Mouse (Mus musculus): Measurements from ENCODE around the gene Igflr1. TPM values are rescaled to one million over a fixed set of nuclear protein-coding genes. Genes with fewer than 3 reads are reported as not detected.

The Igflr1 gene
- polyA plus RNA-seq, 1 experiment from 2014 or later, result 3.7 TPM

DNA sequence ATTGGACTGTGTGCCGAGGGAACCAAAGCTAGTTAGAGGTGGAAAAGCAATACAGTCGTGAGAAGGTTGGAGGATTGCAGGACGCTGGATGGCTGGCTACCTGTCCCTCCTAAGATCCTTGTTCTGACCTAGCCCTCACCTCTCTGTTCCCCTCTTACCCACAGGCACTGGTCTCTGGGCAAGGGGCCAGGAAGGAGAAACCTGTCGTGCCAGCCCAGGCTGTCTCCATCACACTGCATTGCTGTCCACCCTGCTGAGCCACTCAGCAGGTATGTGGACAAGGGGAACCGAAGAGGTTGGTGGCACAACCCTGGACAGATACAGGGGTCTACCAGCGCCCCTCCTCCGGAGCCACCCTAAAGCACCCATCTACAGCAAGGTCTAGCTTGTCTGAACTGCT lies 35.4 kb downstream of the Igflr1 start:
- WGBS, result 61% methylated on average over 7 of the region's 7 CpGs
- Histone ChIP-seq H3K9me3 (replicated peaks) (no peaks in the 10 kb centered on the region), H3K4me1 (replicated peaks) (peaks cover 10% of the 10 kb centered on the region), H3K27me3 (no peaks in the 10 kb centered on the region), H3K4me2 (peak overlapping the region; percentile 37), H3K9ac (no peak overlapping the region), H3K4me3 (no peak overlapping the region), H3K36me3 (no peaks in the 10 kb centered on the region), H3K27ac (peak overlapping the region; percentile 46)
- no peak for ATAC-seq (replicated peaks; ENCODE audit: insufficient number of reproducible peaks, insufficient read depth, low FRiP score, low read depth)

DNA sequence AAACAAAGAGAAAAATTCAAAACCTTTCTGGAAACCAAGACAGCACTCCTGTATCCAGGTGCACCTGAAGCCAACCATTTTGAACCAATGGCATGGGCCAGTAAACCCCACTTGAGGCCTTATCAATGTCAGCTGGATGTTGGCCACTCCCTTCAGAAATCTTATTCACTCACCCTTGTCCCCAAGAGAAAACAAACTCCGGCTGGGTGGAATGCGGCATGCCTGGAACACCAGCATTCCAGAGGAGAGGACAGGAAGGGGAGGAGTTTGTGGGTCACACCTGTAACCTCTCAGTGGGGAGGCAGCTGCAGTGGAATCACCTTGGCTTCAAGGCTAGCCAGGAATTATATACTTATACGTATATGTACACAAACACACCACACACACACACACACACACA lies 37.4 kb downstream of the Igflr1 start:
- Histone ChIP-seq H3K9ac (no peak overlapping the region), H3K4me1 (replicated peaks) (peaks cover 10% of the 10 kb centered on the region), H3K27me3 (no peaks in the 10 kb centered on the region), H3K9me3 (replicated peaks) (no peaks in the 10 kb centered on the region), H3K4me3 (no peak overlapping the region), H3K27ac (no peak overlapping the region), H3K36me3 (no peaks in the 10 kb centered on the region), H3K4me2 (no peak overlapping the region)
- whole genome bisulfite sequencing, result 30% methylated on average over 3 of the region's 3 CpGs
- no peak for ATAC-seq (replicated peaks; ENCODE audit: insufficient number of reproducible peaks, insufficient read depth, low FRiP score, low read depth)

DNA sequence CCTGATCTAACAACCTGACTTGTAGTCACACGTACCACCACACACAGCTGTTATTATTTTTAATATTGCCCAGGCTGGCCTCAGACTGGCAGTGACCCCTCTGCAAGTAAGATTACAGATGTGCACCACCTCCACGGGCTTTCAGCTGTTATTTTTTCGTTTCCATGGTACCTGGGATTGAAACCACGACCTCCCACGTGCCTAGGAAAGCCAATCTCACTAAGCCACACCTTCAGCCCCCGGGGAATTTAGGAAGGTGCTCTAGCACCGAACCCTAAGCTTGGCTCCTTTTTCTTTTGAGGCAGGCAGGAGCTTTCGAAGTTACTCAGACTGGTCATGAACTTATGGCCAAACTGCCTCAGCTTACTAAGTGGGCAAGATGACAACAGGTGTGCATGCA lies 39.2 kb downstream of the Igflr1 start:
- H3K9ac ChIP-seq, result no peak overlapping the region
- H3K4me1 ChIP-seq (replicated peaks), result peaks cover 10% of the 10 kb centered on the region
- H3K27ac ChIP-seq, result no peak overlapping the region
- no peak for ATAC-seq (replicated peaks; ENCODE audit: insufficient number of reproducible peaks, insufficient read depth, low FRiP score, low read depth)
- no peaks in the 10 kb centered on the region for H3K9me3 ChIP-seq (replicated peaks)
- H3K4me2 ChIP-seq, result no peak overlapping the region
- H3K27me3 ChIP-seq, result no peaks in the 10 kb centered on the region
- no peaks in the 10 kb centered on the region for H3K36me3 ChIP-seq
- no peak overlapping the region for H3K4me3 ChIP-seq
- WGBS, result 61% methylated on average over 8 of the region's 8 CpGs

DNA sequence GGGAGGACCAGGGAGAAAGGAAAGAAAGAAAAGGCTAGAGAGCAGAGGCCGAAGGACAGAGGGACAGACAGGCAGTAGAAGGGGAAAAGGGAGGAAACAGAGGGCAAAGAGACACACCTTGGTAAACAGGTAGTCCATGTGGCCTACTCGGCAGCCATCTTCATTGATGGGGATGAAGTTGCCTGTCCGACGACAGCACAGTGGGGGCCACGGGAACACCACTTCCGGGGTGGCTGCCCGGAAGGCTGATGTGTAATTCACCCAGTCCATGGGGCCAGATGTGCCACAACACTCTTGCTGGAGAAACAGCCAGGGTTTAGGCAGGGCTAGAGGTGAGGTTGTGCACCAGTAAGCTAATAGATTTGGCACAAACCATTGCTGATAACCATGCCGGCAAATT lies 39.7 kb downstream of the Igflr1 start:
- no peak overlapping the region for H3K9ac ChIP-seq

DNA sequence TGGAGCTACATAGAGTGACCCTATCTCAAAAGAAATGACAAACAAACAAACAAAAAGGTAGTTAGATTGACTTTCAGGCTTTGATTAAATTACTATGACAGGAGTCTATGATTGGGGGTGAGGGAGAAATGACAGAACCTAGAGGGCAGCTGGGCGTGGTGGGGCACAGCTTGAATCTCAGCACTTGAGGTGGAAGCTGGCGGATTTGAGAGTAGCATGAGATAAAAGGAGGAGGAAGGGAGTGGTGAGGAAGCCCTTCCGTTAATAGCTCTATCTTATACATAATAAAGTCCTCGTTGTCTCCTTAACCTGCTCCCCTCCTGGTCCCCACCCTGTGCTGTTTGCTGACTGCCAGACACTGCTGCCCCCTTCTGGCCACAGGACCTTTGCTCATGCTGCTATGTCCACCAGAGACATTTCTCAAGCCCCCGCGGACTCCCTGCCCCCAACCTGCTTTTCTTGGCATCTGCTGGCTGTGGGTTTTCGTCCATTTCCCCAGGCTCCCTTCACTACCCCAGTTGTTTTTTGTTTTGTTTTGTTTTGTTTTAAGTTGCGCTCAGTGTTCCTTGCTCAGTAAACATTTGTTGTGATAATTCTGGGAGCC lies 42.6 kb downstream of the Igflr1 start:
- H3K4me1 ChIP-seq (replicated peaks), result peaks cover 10% of the 10 kb centered on the region
- no peak overlapping the region for H3K27ac ChIP-seq
- no peaks in the 10 kb centered on the region for H3K27me3 ChIP-seq
- H3K9ac ChIP-seq, result no peak overlapping the region
- H3K9me3 ChIP-seq (replicated peaks), result no peaks in the 10 kb centered on the region
- H3K4me2 ChIP-seq, result no peak overlapping the region
- ATAC-seq (replicated peaks; ENCODE audit: insufficient number of reproducible peaks, insufficient read depth, low FRiP score, low read depth), result no peak
- no peaks in the 10 kb centered on the region for H3K36me3 ChIP-seq
- 25% methylated on average over 8 of the region's 8 CpGs for WGBS
- no peak overlapping the region for H3K4me3 ChIP-seq

More for the DNA sequence above, 39.7 kb downstream of the Igflr1 start:
- Histone ChIP-seq H3K4me2 (no peak overlapping the region), H3K27ac (no peak overlapping the region), H3K4me3 (no peak overlapping the region), H3K27me3 (no peaks in the 10 kb centered on the region), H3K4me1 (replicated peaks) (peaks cover 10% of the 10 kb centered on the region), H3K36me3 (no peaks in the 10 kb centered on the region), H3K9me3 (replicated peaks) (no peaks in the 10 kb centered on the region)
- WGBS, result 81% methylated on average over 8 of the region's 8 CpGs
- no peak for ATAC-seq (replicated peaks; ENCODE audit: insufficient number of reproducible peaks, insufficient read depth, low FRiP score, low read depth)

DNA sequence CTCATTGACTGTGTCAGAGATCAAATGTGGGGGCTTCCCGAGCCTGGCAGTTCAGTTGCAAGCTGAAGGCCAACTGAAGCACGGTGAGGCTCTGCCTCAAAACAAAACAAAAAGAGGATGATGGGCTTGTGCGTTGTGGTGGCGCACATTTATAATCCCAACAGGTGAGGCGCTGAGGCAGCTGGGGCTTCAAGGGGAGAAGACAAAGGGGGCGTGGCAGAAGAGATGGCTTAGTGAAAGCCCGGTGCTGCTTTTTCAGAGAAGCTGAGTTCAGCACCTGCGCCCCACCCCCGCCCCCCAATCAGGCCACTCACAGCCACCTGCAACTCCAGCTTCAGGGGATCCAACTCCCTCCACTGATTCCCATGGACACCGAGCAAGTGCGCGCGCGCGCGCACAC lies 43.2 kb downstream of the Igflr1 start:
- H3K4me1 ChIP-seq (replicated peaks), result peaks cover 10% of the 10 kb centered on the region
- WGBS, result 54% methylated on average over 16 of the region's 16 CpGs
- no peak for ATAC-seq (replicated peaks; ENCODE audit: insufficient number of reproducible peaks, insufficient read depth, low FRiP score, low read depth)
- no peak overlapping the region for H3K4me3 ChIP-seq
- H3K36me3 ChIP-seq, result no peaks in the 10 kb centered on the region
- no peak overlapping the region for H3K9ac ChIP-seq
- H3K4me2 ChIP-seq, result no peak overlapping the region
- H3K27me3 ChIP-seq, result no peaks in the 10 kb centered on the region
- no peaks in the 10 kb centered on the region for H3K9me3 ChIP-seq (replicated peaks)
- H3K27ac ChIP-seq, result no peak overlapping the region

DNA sequence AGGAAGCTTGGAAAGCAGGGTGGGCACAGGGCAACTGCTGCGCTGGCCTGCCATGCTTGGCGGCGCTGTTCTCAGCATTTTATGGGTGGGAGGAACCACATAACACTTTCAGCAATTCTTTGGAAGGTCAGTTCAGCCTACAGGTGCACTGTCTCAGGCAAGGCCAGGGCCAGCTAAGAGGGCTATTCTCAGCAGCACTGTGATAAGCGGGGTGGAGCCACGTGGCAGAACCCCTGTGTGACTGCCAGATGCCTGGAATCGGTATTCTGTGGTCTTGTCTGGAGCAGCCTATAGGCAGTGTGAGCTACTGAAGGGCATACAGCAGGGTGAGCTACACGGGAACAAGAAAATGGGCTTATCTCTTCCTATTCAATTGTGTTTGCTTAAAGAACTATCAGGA lies 44.8 kb downstream of the Igflr1 start:
- no peaks in the 10 kb centered on the region for H3K27me3 ChIP-seq
- WGBS, result 39% methylated on average over 7 of the region's 7 CpGs
- ATAC-seq (replicated peaks; ENCODE audit: insufficient number of reproducible peaks, insufficient read depth, low FRiP score, low read depth), result peak; percentile 86
- H3K27ac ChIP-seq, result peak overlapping the region; percentile 48
- no peak overlapping the region for H3K4me3 ChIP-seq
- H3K4me2 ChIP-seq, result peak overlapping the region; percentile 10; the same call in 1 of the 2 replicates
- H3K9me3 ChIP-seq (replicated peaks), result no peaks in the 10 kb centered on the region
- no peak overlapping the region for H3K9ac ChIP-seq
- peaks cover 10% of the 10 kb centered on the region for H3K4me1 ChIP-seq (replicated peaks)
- no peaks in the 10 kb centered on the region for H3K36me3 ChIP-seq

DNA sequence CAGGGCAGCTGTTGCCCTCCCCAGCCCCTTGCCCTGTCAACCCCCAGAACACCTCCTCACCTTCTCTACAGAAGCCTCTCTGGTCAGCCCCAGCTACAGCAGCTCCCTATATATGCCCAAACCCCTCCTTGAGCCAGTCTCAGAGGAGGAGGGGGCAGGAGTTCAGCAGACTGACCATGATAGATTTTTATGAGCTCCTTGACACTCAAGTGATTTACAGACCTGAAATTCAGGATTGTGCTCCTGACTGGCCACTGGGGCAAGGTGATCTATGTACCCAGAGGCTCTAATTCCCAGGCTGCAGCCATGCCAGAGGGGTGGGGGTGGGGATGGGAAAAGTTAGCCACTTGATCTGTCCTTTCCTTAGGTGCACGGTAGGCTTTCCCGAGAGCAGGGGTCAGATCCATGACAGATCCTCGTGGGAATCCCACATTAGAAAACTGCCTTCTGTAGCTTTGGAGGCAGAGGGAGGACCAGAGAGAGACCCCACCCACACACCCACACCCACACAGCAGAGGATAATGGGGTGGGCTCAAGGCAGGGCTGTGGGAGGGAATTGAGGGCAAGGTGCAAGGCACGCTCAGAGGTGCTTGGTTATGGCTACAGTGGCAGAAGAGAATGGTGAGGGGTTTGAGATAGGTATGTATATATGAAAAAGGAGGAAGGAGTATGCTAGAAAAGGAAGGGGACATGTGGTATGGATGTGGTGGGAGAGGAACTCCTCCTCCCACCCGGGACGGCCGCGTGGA lies 47.6 kb downstream of the Igflr1 start, which contains the start of gene Upk1a:
Gene Upk1a, minus strand, starts transcription at position 194 of the 749 bp plus-strand sequence.
- no peak for ATAC-seq (replicated peaks; ENCODE audit: insufficient number of reproducible peaks, insufficient read depth, low FRiP score, low read depth)
- H3K9me3 ChIP-seq (replicated peaks), result no peaks in the 10 kb centered on the region
- H3K36me3 ChIP-seq, result peaks cover 21% of the 10 kb centered on the region
- H3K27ac ChIP-seq, result no peak within 1 kb of the TSS
- H3K4me1 ChIP-seq (replicated peaks), result peaks cover 10% of the 10 kb centered on the region
- 68% methylated on average over 8 of the region's 8 CpGs for WGBS
- H3K27me3 ChIP-seq, result no peaks in the 10 kb centered on the region
- no peak within 1 kb of the TSS for H3K4me3 ChIP-seq
- H3K9ac ChIP-seq, result no peak within 1 kb of the TSS
- no peak within 1 kb of the TSS for H3K4me2 ChIP-seq

DNA sequence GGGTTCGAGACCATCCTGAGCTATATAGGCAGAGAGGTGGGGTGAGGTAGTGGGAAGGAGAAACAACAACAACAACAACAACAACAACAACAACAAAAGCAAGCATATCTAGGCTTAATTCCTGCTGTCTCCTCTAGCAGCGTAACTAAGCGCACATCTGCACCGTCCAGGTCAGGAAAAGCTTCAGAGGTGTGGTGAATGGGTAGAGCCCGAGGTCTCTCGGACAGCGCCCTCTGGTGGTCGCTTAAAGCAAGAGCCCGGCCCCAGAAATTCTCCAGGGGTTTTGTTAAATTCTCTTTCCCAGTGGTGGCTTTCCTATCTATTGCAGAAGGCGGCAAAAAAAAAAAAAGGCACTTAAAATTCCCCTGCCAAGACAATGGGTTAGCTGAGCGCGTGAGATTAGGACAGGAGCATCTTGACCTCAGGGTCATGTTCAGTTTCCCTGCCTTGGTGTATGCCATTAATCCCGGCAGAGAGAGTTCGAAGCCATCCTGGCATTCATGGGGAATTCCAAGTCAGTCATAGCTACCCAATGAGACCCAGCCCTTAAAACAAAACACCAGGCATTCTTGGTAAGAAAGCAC lies 48.4 kb downstream of the Igflr1 start:
- WGBS, result 22% methylated on average over 14 of the region's 14 CpGs
- Histone ChIP-seq H3K27ac (no peak overlapping the region), H3K9ac (no peak overlapping the region), H3K4me2 (no peak overlapping the region), H3K27me3 (no peaks in the 10 kb centered on the region), H3K4me3 (no peak overlapping the region), H3K4me1 (replicated peaks) (peaks cover 10% of the 10 kb centered on the region), H3K36me3 (peaks cover 29% of the 10 kb centered on the region), H3K9me3 (replicated peaks) (no peaks in the 10 kb centered on the region)
- no peak for ATAC-seq (replicated peaks; ENCODE audit: insufficient number of reproducible peaks, insufficient read depth, low FRiP score, low read depth)

DNA sequence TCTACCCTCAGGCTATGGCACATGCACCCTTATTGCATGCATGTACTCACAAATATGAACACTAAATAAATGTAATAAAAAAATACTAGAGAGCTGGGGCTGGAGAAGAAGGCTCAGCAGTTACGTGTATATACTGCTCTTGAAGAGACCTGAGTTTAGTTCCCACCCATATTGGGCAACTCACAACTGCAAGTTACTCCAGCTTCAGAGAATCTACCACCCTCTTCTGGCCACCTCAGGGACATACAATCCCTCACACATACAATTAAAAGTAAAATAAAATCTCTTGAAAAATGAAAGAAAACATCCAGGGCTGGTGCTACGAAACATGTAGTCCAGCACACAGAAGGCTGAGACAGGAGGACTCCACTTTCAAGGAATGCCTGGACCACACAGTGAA lies 49.2 kb downstream of the Igflr1 start:
- no peak overlapping the region for H3K4me2 ChIP-seq
- no peaks in the 10 kb centered on the region for H3K27me3 ChIP-seq
- ATAC-seq (replicated peaks; ENCODE audit: insufficient number of reproducible peaks, insufficient read depth, low FRiP score, low read depth), result no peak
- 69% methylated on average over 2 of the region's 2 CpGs for WGBS
- H3K9me3 ChIP-seq (replicated peaks), result no peaks in the 10 kb centered on the region
- peaks cover 38% of the 10 kb centered on the region for H3K36me3 ChIP-seq
- peaks cover 10% of the 10 kb centered on the region for H3K4me1 ChIP-seq (replicated peaks)
- H3K9ac ChIP-seq, result no peak overlapping the region
- H3K27ac ChIP-seq, result no peak overlapping the region
- no peak overlapping the region for H3K4me3 ChIP-seq

DNA sequence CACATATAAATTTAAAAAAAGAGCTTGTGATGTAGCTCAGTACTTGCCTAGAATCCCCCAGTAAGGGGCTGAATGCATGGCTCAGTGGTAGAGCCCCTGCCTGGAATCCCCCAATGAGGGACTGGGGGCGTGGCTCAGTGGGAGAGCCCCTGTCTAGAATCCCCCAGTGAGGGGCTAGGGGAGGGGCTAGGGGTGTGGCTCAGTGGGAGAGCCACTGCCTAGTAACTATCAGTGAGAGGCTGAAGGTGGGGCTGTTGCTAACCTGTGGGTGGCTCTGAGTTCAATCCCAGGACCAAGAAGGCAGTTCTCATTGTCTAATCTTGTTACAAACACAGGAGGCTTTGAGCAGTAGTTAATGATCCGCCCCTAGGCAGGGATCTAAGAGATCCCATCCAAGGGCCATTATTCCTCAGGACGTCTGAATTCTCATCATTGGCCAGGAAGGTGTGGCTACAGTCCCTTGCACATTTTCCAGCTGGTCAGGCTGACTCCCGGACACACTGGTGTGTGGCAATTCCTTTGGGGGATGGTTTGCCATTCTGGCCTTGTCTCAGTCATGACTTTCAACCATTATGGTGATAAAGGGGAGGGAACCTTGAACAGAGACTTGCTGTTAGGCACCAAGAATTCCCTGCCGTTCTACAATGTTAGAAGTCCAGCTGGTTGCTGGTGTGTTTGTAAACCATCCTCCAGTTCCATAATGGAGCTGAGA lies 50.0 kb downstream of the Igflr1 start:
- Histone ChIP-seq H3K9me3 (replicated peaks) (no peaks in the 10 kb centered on the region), H3K27me3 (no peaks in the 10 kb centered on the region), H3K27ac (no peak overlapping the region), H3K4me1 (replicated peaks) (peaks cover 4% of the 10 kb centered on the region), H3K4me3 (no peak overlapping the region), H3K36me3 (peaks cover 44% of the 10 kb centered on the region), H3K9ac (no peak overlapping the region), H3K4me2 (no peak overlapping the region)
- ATAC-seq (replicated peaks; ENCODE audit: insufficient number of reproducible peaks, insufficient read depth, low FRiP score, low read depth), result no peak
- WGBS, result 61% methylated on average over 5 of the region's 5 CpGs

Measured in heart, embryonic 15.5 days (tissue).